ENCODE assay signal across 22 mouse cellular contexts in genomic region chr5:22546536-22546935, GRCm38 (mm10). TPM values are rescaled to one million over a fixed set of nuclear protein-coding genes. Genes with fewer than 3 reads are reported as not detected.
DNase-seq lines count a peak whose midpoint lies in the region; ATAC-seq and TF ChIP-seq lines count a peak whose summit lies in the region.
"Had no signal": no experiment of that assay in that cellular context is flagged by ENCODE, and none has a peak within 500 bp of the region (broad histone marks: within the 10 kb centered on the region; RNA-seq: fewer than 3 reads in every experiment).

No protein-coding gene starts in this region.

- TF ChIP-seq CTCF in G1E (IDR thresholded peaks at IDR 0.05; ENCODE audit: low read depth, low read length) (no peak), MEL (IDR thresholded peaks at IDR 0.05 in 2 of 3, conservative IDR thresholded peaks at IDR 0.05 in 1 of 3; ENCODE audit: control insufficient read depth in 1 of 3, insufficient read depth in 1 of 3, low read depth in 2 of 3, low read length in 3 of 3, poor library complexity in 1 of 3, severe bottlenecking in 1 of 3) (no peak)
- TF ChIP-seq CTCF in liver, embryonic 14.5 days (IDR thresholded peaks at IDR 0.05; ENCODE audit: low read depth) = no peak

- H3K27ac ChIP-seq in MEL (ENCODE audit: control insufficient read depth, low read depth, low read length) = peak overlapping the region; percentile 38
- peak overlapping the region; percentile 87 for H3K27ac ChIP-seq in liver, embryonic 14.5 days
- H3K27ac ChIP-seq: embryonic facial prominence, embryonic 15.5 days; forebrain, embryonic 12.5 days; heart, embryonic 13.5 days; hindbrain, embryonic 13.5 days; hindbrain, postnatal 0 days had no signal

- H3K4me3 ChIP-seq in G1E (ENCODE audit: low read depth, low read length) (peak overlapping the region; percentile 33; the same call in 1 of the 2 replicates), MEL (ENCODE audit: control insufficient read depth in 1 of 2, insufficient read depth in 1 of 2, low read depth in 2 of 2, low read length in 2 of 2) (no peak overlapping the region; a peak in 1 of 4 replicates)
- peak overlapping the region; percentile 10 to 11; a peak in 2 of 4 replicates for H3K4me3 ChIP-seq in liver, embryonic 14.5 days (ENCODE audit: insufficient read depth in 1 of 2, low read depth in 2 of 2, low read length in 2 of 2)
- H3K4me3 ChIP-seq: embryonic facial prominence, embryonic 15.5 days; forebrain, embryonic 12.5 days; heart, embryonic 13.5 days; hindbrain, embryonic 13.5 days had no signal

- no peak for ATAC-seq in G1E (ENCODE audit: extremely low read depth, insufficient number of reproducible peaks, low FRiP score, poor library complexity, severe bottlenecking)
- ATAC-seq in liver, embryonic 14.5 days (ENCODE audit: insufficient read depth) = no peak
- ATAC-seq: CD4-positive, CD25-positive, alpha-beta regulatory T cell, adult 4 months; forebrain, embryonic 16.5 days; hindbrain, postnatal 0 days; Patski had no signal

- no peak for TF ChIP-seq EP300 in MEL (IDR thresholded peaks at IDR 0.05; ENCODE audit: low read depth in 1 of 2, low read length in 2 of 2)
- no peak for TF ChIP-seq EP300 in liver, embryonic 14.5 days (IDR thresholded peaks at IDR 0.05; ENCODE audit: low read depth)

- no peak for DNase-seq in G1E (ENCODE audit: low spot score)
- peak; percentile 32 for DNase-seq in MEL (ENCODE audit: low read depth, low spot score)
- peak; percentile 53 for DNase-seq in liver
- DNase-seq in liver, embryonic 14.5 days (ENCODE audit: low read depth in 3 of 3, low spot score in 3 of 3) = no peak
- no peak for DNase-seq in frontal cortex, postnatal 25 days (ENCODE audit: low spot score in 2 of 2)
- no peak for DNase-seq in gastrocnemius, adult 18-20 months (ENCODE audit: low spot score)
- DNase-seq in layer of hippocampus, adult 8-10 months (ENCODE audit: low spot score in 2 of 2) = no peak
- no peak for DNase-seq in kidney, adult 11 months
- DNase-seq: adrenal gland, adult 2 months; adrenal gland, postnatal 25 days; cerebellum, adult 2 months; cerebellum, postnatal 14 days; embryo, embryonic 11 days; gastrocnemius, postnatal 10 days had no signal

- WGBS in liver, embryonic 14.5 days (ENCODE audit: insufficient replicate concordance) = 79% methylated on average over 5 of the region's 5 CpGs

- H3K4me2 ChIP-seq in liver, embryonic 14.5 days (ENCODE audit: low read depth) = peak overlapping the region; percentile 66
- H3K4me2 ChIP-seq: embryonic facial prominence, embryonic 15.5 days; forebrain, embryonic 12.5 days; heart, embryonic 13.5 days; hindbrain, embryonic 13.5 days had no signal

- H3K9me3 ChIP-seq in G1E (replicated peaks) (peaks cover 3% of the 10 kb centered on the region), MEL (replicated peaks; ENCODE audit: insufficient read depth, low read length) (no peaks in the 10 kb centered on the region)
- no peaks in the 10 kb centered on the region for H3K9me3 ChIP-seq in liver, embryonic 14.5 days (ENCODE audit: control insufficient read depth, low read length)
- H3K9me3 ChIP-seq: embryonic facial prominence, embryonic 15.5 days; forebrain, embryonic 12.5 days; heart, embryonic 13.5 days; hindbrain, embryonic 13.5 days had no signal

- peaks cover 46% of the 10 kb centered on the region for H3K4me1 ChIP-seq in G1E (ENCODE audit: insufficient read depth, low read depth, low read length)
- H3K4me1 ChIP-seq in MEL (ENCODE audit: control insufficient read depth in 1 of 2, insufficient read depth in 2 of 2, low read length in 2 of 2) = peaks cover 30 to 40% of the 10 kb centered on the region in 2 experiments
- peaks cover 43 to 48% of the 10 kb centered on the region in 2 experiments for H3K4me1 ChIP-seq in liver, embryonic 14.5 days (replicated peaks; ENCODE audit: control insufficient read depth in 2 of 2, insufficient read depth in 2 of 2, low read length in 1 of 2)

- H3K36me3 ChIP-seq in G1E (replicated peaks) (peaks cover 58% of the 10 kb centered on the region), MEL (ENCODE audit: control insufficient read depth in 1 of 2, insufficient read depth in 2 of 2, low read length in 2 of 2) (peaks cover 42 to 54% of the 10 kb centered on the region in 2 experiments)
- peaks cover 37% of the 10 kb centered on the region for H3K36me3 ChIP-seq in liver, embryonic 14.5 days (replicated peaks; ENCODE audit: control insufficient read depth, insufficient read depth, low read depth)

- no peak for TF ChIP-seq RAD21 in MEL (IDR thresholded peaks at IDR 0.05; ENCODE audit: low read depth, low read length)

- H3K27me3 ChIP-seq in G1E (ENCODE audit: insufficient read depth, low read length) = no peaks in the 10 kb centered on the region
- no peaks in the 10 kb centered on the region for H3K27me3 ChIP-seq in MEL (ENCODE audit: control insufficient read depth in 1 of 2, insufficient read depth in 2 of 2, low read length in 2 of 2)
- no peaks in the 10 kb centered on the region for H3K27me3 ChIP-seq in liver, embryonic 14.5 days (ENCODE audit: control insufficient read depth, insufficient read depth, low read length)
- H3K27me3 ChIP-seq: embryonic facial prominence, embryonic 15.5 days; forebrain, embryonic 12.5 days; heart, embryonic 13.5 days; hindbrain, embryonic 13.5 days; Patski had no signal

- TF ChIP-seq POLR2A in MEL (IDR thresholded peaks at IDR 0.05; ENCODE audit: control insufficient read depth in 1 of 2, insufficient read depth in 1 of 2, low read depth in 1 of 2, low read length in 2 of 2, poor library complexity in 1 of 2) = no peak

- peak overlapping the region; percentile 10; the same call in 1 of the 2 replicates for H3K9ac ChIP-seq in MEL (ENCODE audit: control insufficient read depth, low read depth, low read length, poor library complexity, severe bottlenecking)
- peak overlapping the region; percentile 47 for H3K9ac ChIP-seq in liver, embryonic 14.5 days (replicated peaks)
- H3K9ac ChIP-seq: embryonic facial prominence, embryonic 15.5 days; forebrain, embryonic 12.5 days; heart, embryonic 13.5 days; hindbrain, embryonic 13.5 days had no signal

- H3K79me2 ChIP-seq in MEL (ENCODE audit: control insufficient read depth, insufficient read depth, low read length, poor library complexity) = peaks cover 22% of the 10 kb centered on the region

TF ChIP-seq in MEL, 35 proteins besides CTCF, POLR2A, EP300 and RAD21:
- no peak for TF ChIP-seq NELFE (IDR thresholded peaks at IDR 0.05; ENCODE audit: low read depth, low read length)
- TF ChIP-seq ZKSCAN1 (IDR thresholded peaks at IDR 0.05; ENCODE audit: low read depth, low read length) = no peak
- no peak for TF ChIP-seq MAZ (IDR thresholded peaks at IDR 0.05; ENCODE audit: low read depth, low read length)
- TF ChIP-seq MYB (IDR thresholded peaks at IDR 0.05; ENCODE audit: low read depth, low read length) = no peak
- no peak for TF ChIP-seq JUND (IDR thresholded peaks at IDR 0.05; ENCODE audit: low read depth, low read length)
- no peak for TF ChIP-seq ELF1 (IDR thresholded peaks at IDR 0.05; ENCODE audit: low read depth, low read length)
- TF ChIP-seq MEF2A (IDR thresholded peaks at IDR 0.05; ENCODE audit: extremely low read depth, insufficient replicate concordance, low read depth, low read length, poor library complexity, severe bottlenecking) = no peak
- no peak for TF ChIP-seq TAL1 (IDR thresholded peaks at IDR 0.05; ENCODE audit: low read length)
- TF ChIP-seq MXI1 (IDR thresholded peaks at IDR 0.05; ENCODE audit: low read depth, low read length) = no peak
- no peak for TF ChIP-seq POLR2AphosphoS2 (IDR thresholded peaks at IDR 0.05; ENCODE audit: low read length)
- TF ChIP-seq KAT2A (conservative IDR thresholded peaks at IDR 0.05; ENCODE audit: low read depth, low read length) = no peak
- no peak for TF ChIP-seq USF2 (IDR thresholded peaks at IDR 0.05; ENCODE audit: borderline replicate concordance in 1 of 2, insufficient read depth in 1 of 2, low read depth in 1 of 2, low read length in 2 of 2)
- TF ChIP-seq ETS1 (IDR thresholded peaks at IDR 0.05; ENCODE audit: low read depth, low read length) = no peak
- TF ChIP-seq USF1 (IDR thresholded peaks at IDR 0.05; ENCODE audit: low read depth, low read length) = no peak

RNA-seq across cellular contexts. Expression of gene Orc5, which starts 3.7 kb away (rescaled TPM):
- total RNA-seq in G1E (2014; fragmentation: Nextera tagmentation) (125 and 142 TPM in 2 replicates), G1E (2017) (73.8 and 78.9 TPM in 2 replicates), MEL (2012; rRNA removed) (68.0 and 76.5 TPM in 2 replicates)
- polyA plus RNA-seq in G1E (2012) (4.1 TPM in 2 replicates), MEL (2012; ENCODE audit: insufficient read depth in 1 of 2, insufficient read length in 2 of 2, low read depth in 1 of 2, low replicate concordance in 2 of 2, missing spikeins in 1 of 2) (10 to 100 TPM in 1 of 2 experiments, not detected in 1; 75.7 TPM)
- 9.6 and 12.8 TPM in 2 replicates for polyA plus RNA-seq in liver, embryonic 14.5 days (2012; rRNA removed)
- polyA plus RNA-seq in liver, embryonic 14.5 days (2014; fragmentation: Nextera tagmentation; extraction: Ambion mirVana) = 55.8 and 63.0 TPM in 2 replicates
- 1 to 10 TPM; 7.4 to 8.3 TPM for total RNA-seq in gastrocnemius, adult 18-20 months (2021)
- total RNA-seq in layer of hippocampus, adult 8-10 months (2022) = 10 to 100 TPM; 17.1 to 25.3 (median 22.5) TPM

Comparison
In these comparisons a context has a peak if more than half of its experiments do, and no peak if none do; other contexts are left out.
1. DNase-seq: peak in MEL (single experiment) and liver (single experiment); none in G1E (single experiment), liver, embryonic 14.5 days (0 of 3), frontal cortex, postnatal 25 days (0 of 2), gastrocnemius, adult 18-20 months (single experiment), layer of hippocampus, adult 8-10 months (0 of 2) and kidney, adult 11 months (single experiment).
2. H3K4me3 ChIP-seq: peak in G1E (single experiment) and liver, embryonic 14.5 days (2 of 2); none in MEL (0 of 2).